Mouse (Mus musculus) liver, embryonic 11.5 days (tissue): Measurements from ENCODE around the gene Hexim1. TPM values are rescaled to one million over a fixed set of nuclear protein-coding genes. Genes with fewer than 3 reads are reported as not detected.

Source experiments
- ATAC-seq: fragments of 200-750 bp; cut with Nextera tagmentation; replicated peaks from 2 replicates; pipeline ENCODE4 v1.8.0; 2017; ENCODE audit warnings: moderate number of reproducible peaks, mild to moderate bottlenecking, moderate TSS enrichment, moderate library complexity; ENCODE audit not compliant: low FRiP score
- DNase-seq: peaks from one replicate; pipeline ENCODE4 v3.0.0-alpha.2; 2017; ENCODE audit warnings: low spot score
- H3K27ac ChIP-seq: fragments of 300-500 bp; sonication (generic); 2 replicates; pipeline ENCODE4 v1.5.1; 2014; ENCODE audit warnings: mild to moderate bottlenecking, low read depth, low read length, control low read depth
- H3K27me3 ChIP-seq: fragments of 300-500 bp; sonication (generic); replicated peaks from 2 replicates; pipeline ENCODE4 v1.6.1; 2014; ENCODE audit warnings: low read length, mixed read lengths; ENCODE audit not compliant: control insufficient read depth, insufficient read depth
- H3K36me3 ChIP-seq: fragments of 300-500 bp; sonication (generic); 2 replicates; pipeline ENCODE4 v1.6.1; 2014; ENCODE audit warnings: mild to moderate bottlenecking, low read length, moderate library complexity, mixed read lengths; ENCODE audit not compliant: control insufficient read depth, insufficient read depth
- H3K4me1 ChIP-seq: fragments of 300-500 bp; sonication (generic); replicated peaks from 2 replicates; pipeline ENCODE4 v1.6.1; 2014; ENCODE audit warnings: low read length, mixed read lengths; ENCODE audit not compliant: control insufficient read depth, insufficient read depth
- H3K4me2 ChIP-seq: fragments of 300-500 bp; sonication (generic); 2 replicates; pipeline ENCODE4 v1.6.1; 2014; ENCODE audit warnings: mild to moderate bottlenecking, control low read depth, moderate library complexity
- H3K4me3 ChIP-seq: fragments of 300-500 bp; sonication (generic); 2 replicates; pipeline ENCODE4 v1.5.1; 2014; ENCODE audit warnings: low read depth, low read length, control low read depth
- H3K9ac ChIP-seq: fragments of 300-500 bp; sonication (generic); 2 replicates; pipeline ENCODE4 v1.6.1; 2014; ENCODE audit warnings: low read depth, low read length, control low read depth
- H3K9me3 ChIP-seq: fragments of 300-500 bp; sonication (generic); 2 replicates; pipeline ENCODE4 v1.6.1; 2016; ENCODE audit warnings: low read length, inconsistent platforms, mixed read lengths; ENCODE audit not compliant: control insufficient read depth
- WGBS: fragments of 180-500 bp; shearing (Covaris S2); extraction: QIAGEN DNeasy Blood & Tissue Kit; methylation state at CpG from one replicate; pipeline ENCODE4 v1.1.7; 2014; 5-methylcytosine and 5-hydroxymethylcytosine counted together
- polyA plus RNA-seq: library from polyadenylated mRNA; unstranded; fragments of >200 nt; fragmentation: Nextera tagmentation; extraction: Ambion mirVana; gene quantifications from 2 replicates; pipeline ENCODE4 v1.2.1, GENCODE M21; 2014

Gene Hexim1
- polyA plus RNA-seq, 1 experiment from 2014 or later, result 6.1 TPM

GRCm38 (mm10) chr11:103146386-103146785 lies 30.4 kb downstream of the Hexim1 start:
- WGBS, result 85% methylated on average over 4 of the region's 4 CpGs
- Histone ChIP-seq H3K36me3 (no peaks in the 10 kb centered on the region), H3K27me3 (no peaks in the 10 kb centered on the region), H3K27ac (no peak overlapping the region), H3K4me3 (no peak overlapping the region), H3K9me3 (no peaks in the 10 kb centered on the region), H3K4me1 (peaks cover 33% of the 10 kb centered on the region), H3K4me2 (no peak overlapping the region), H3K9ac (no peak overlapping the region)
- ATAC-seq (no peak), DNase-seq (no peak)

GRCm38 (mm10) chr11:103147766-103148165 lies 31.7 kb downstream of the Hexim1 start:
- no peak overlapping the region for H3K4me3 ChIP-seq
- H3K27me3 ChIP-seq, result no peaks in the 10 kb centered on the region
- WGBS, result 68% methylated on average over 4 of the region's 4 CpGs
- no peak overlapping the region for H3K4me2 ChIP-seq
- DNase-seq, result no peak
- H3K27ac ChIP-seq, result no peak overlapping the region
- peaks cover 20% of the 10 kb centered on the region for H3K4me1 ChIP-seq
- H3K36me3 ChIP-seq, result no peaks in the 10 kb centered on the region
- no peaks in the 10 kb centered on the region for H3K9me3 ChIP-seq
- ATAC-seq, result no peak
- H3K9ac ChIP-seq, result no peak overlapping the region

- 91% methylated on average over 4 of the region's 4 CpGs for WGBS
Measured at GRCm38 (mm10) chr11:103149771-103150170, 33.7 kb downstream of the Hexim1 start.

GRCm38 (mm10) chr11:103158621-103159478 lies 42.8 kb downstream of the Hexim1 start:
- Histone ChIP-seq H3K4me2 (peak overlapping the region; percentile 74), H3K27ac (peak overlapping the region; percentile 54), H3K36me3 (no peaks in the 10 kb centered on the region), H3K9ac (peak overlapping the region; percentile 55), H3K4me1 (peaks cover 5% of the 10 kb centered on the region; the same call in 1 of the 2 replicates), H3K4me3 (peak overlapping the region; percentile 45), H3K9me3 (no peaks in the 10 kb centered on the region), H3K27me3 (no peaks in the 10 kb centered on the region)
- DNase-seq (peak; percentile 99), ATAC-seq (peak; percentile 92)
- 2% methylated on average over 25 of the region's 25 CpGs for WGBS

More at GRCm38 (mm10) chr11:103149771-103150170, 33.7 kb downstream of the Hexim1 start:
- H3K27me3 ChIP-seq, result no peaks in the 10 kb centered on the region
- no peak overlapping the region for H3K27ac ChIP-seq
- DNase-seq, result no peak
- peaks cover 10% of the 10 kb centered on the region for H3K4me1 ChIP-seq
- H3K36me3 ChIP-seq, result no peaks in the 10 kb centered on the region
- no peaks in the 10 kb centered on the region for H3K9me3 ChIP-seq
- ATAC-seq, result no peak
- no peak overlapping the region for H3K9ac ChIP-seq
- no peak overlapping the region for H3K4me2 ChIP-seq
- no peak overlapping the region for H3K4me3 ChIP-seq

GRCm38 (mm10) chr11:103160738-103161137 lies 44.7 kb downstream of the Hexim1 start:
- H3K4me2 ChIP-seq, result no peak overlapping the region
- DNase-seq (no peak), ATAC-seq (no peak)
- H3K4me3 ChIP-seq, result no peak overlapping the region
- H3K9me3 ChIP-seq, result no peaks in the 10 kb centered on the region
- no peaks in the 10 kb centered on the region for H3K36me3 ChIP-seq
- H3K27me3 ChIP-seq, result no peaks in the 10 kb centered on the region
- no peak overlapping the region for H3K9ac ChIP-seq
- 85% methylated on average over 11 of the region's 11 CpGs for WGBS
- peaks cover 9% of the 10 kb centered on the region for H3K4me1 ChIP-seq
- no peak overlapping the region for H3K27ac ChIP-seq

GRCm38 (mm10) chr11:103161449-103161848 lies 45.4 kb downstream of the Hexim1 start:
- WGBS, result 73% methylated on average over 7 of the region's 7 CpGs
- DNase-seq, result no peak
- H3K27ac ChIP-seq, result no peak overlapping the region
- H3K4me1 ChIP-seq, result peaks cover 9% of the 10 kb centered on the region
- H3K27me3 ChIP-seq, result no peaks in the 10 kb centered on the region
- H3K9me3 ChIP-seq, result no peaks in the 10 kb centered on the region; the same call in 1 of the 2 replicates
- H3K9ac ChIP-seq, result no peak overlapping the region
- H3K36me3 ChIP-seq, result no peaks in the 10 kb centered on the region
- no peak overlapping the region for H3K4me2 ChIP-seq
- no peak for ATAC-seq
- H3K4me3 ChIP-seq, result no peak overlapping the region

- ATAC-seq (no peak), DNase-seq (no peak)
- H3K4me2 ChIP-seq, result no peak overlapping the region
- no peak overlapping the region for H3K9ac ChIP-seq
- no peaks in the 10 kb centered on the region for H3K36me3 ChIP-seq
- H3K27me3 ChIP-seq, result no peaks in the 10 kb centered on the region
- H3K4me3 ChIP-seq, result no peak overlapping the region
- no peaks in the 10 kb centered on the region; the same call in 1 of the 2 replicates for H3K9me3 ChIP-seq
- WGBS, result 76% methylated on average over 5 of the region's 5 CpGs
- peaks cover 9% of the 10 kb centered on the region for H3K4me1 ChIP-seq
- H3K27ac ChIP-seq, result no peak overlapping the region
Measured at GRCm38 (mm10) chr11:103162132-103162531, 46.1 kb downstream of the Hexim1 start.

- Histone ChIP-seq H3K27ac (no peak overlapping the region), H3K27me3 (peaks cover 10% of the 10 kb centered on the region), H3K9me3 (no peaks in the 10 kb centered on the region; the same call in 1 of the 2 replicates), H3K4me3 (no peak overlapping the region), H3K36me3 (no peaks in the 10 kb centered on the region), H3K4me1 (peaks cover 6% of the 10 kb centered on the region), H3K9ac (no peak overlapping the region), H3K4me2 (peak overlapping the region; percentile 30)
- 14% methylated on average over 10 of the region's 10 CpGs for WGBS
- ATAC-seq (peak; percentile 48), DNase-seq (no peak)
Measured at GRCm38 (mm10) chr11:103164391-103164790, 48.4 kb downstream of the Hexim1 start.
